Mouse (Mus musculus) limb, embryonic 11.5 days (tissue): ENCODE measurements at regions not wholly inside any gene's neighbourhood (a gene's known extent, or its start where the extent isn't known, plus 50 kb on each side); places are given as distances from the start of the nearest gene placed in this dataset.

Experiments used
- ATAC-seq: fragments of 200-750 bp; cut with Nextera tagmentation; 2 replicates; pipeline ENCODE4 v1.8.0; 2017; ENCODE audit warnings: low read depth; ENCODE audit not compliant: insufficient number of reproducible peaks, low FRiP score, low TSS enrichment
- DNase-seq: peaks from one replicate; pipeline ENCODE4 v3.0.0-alpha.2; 2015; ENCODE audit warnings: low spot score
- H3K27ac ChIP-seq: fragments of 300-500 bp; sonication (generic); replicated peaks from 2 replicates; pipeline ENCODE4 v1.5.1; 2014; ENCODE audit warnings: low read depth, mild to moderate bottlenecking, low read length
- H3K27me3 ChIP-seq: fragments of 300-500 bp; sonication (generic); 2 replicates; pipeline ENCODE4 v1.6.1; 2014; ENCODE audit warnings: mild to moderate bottlenecking, low read length, mixed read lengths; ENCODE audit not compliant: control insufficient read depth, insufficient read depth
- H3K36me3 ChIP-seq: fragments of 300-500 bp; sonication (generic); 2 replicates; pipeline ENCODE4 v1.6.1; 2014; ENCODE audit warnings: mild to moderate bottlenecking, low read length, moderate library complexity, mixed read lengths; ENCODE audit not compliant: control insufficient read depth, insufficient read depth
- H3K4me1 ChIP-seq: fragments of 300-500 bp; sonication (generic); 2 replicates; pipeline ENCODE4 v1.6.1; 2014; ENCODE audit warnings: low read length, mixed read lengths; ENCODE audit not compliant: control insufficient read depth, insufficient read depth
- H3K4me2 ChIP-seq: fragments of 300-500 bp; sonication (generic); 2 replicates; pipeline ENCODE4 v1.6.1; 2014; ENCODE audit warnings: low read depth, mild to moderate bottlenecking, moderate library complexity; ENCODE audit not compliant: severe bottlenecking
- H3K4me3 ChIP-seq: fragments of 300-500 bp; sonication (generic); 2 replicates; pipeline ENCODE4 v1.5.1; 2014; ENCODE audit warnings: low read depth, low read length
- H3K9ac ChIP-seq: fragments of 300-500 bp; sonication (generic); 2 replicates; pipeline ENCODE4 v1.6.1; 2014; ENCODE audit warnings: mild to moderate bottlenecking, low read length
- H3K9me3 ChIP-seq: fragments of 300-500 bp; sonication (generic); 2 replicates; pipeline ENCODE4 v1.6.1; 2016; ENCODE audit warnings: low read length; ENCODE audit not compliant: control insufficient read depth
- WGBS: fragments of 180-500 bp; shearing (Covaris S2); extraction: QIAGEN DNeasy Blood & Tissue Kit; methylation state at CpG from one replicate; pipeline ENCODE4 v1.1.7; 2014; 5-methylcytosine and 5-hydroxymethylcytosine counted together

- no peaks in the 10 kb centered on the region for H3K9me3 ChIP-seq
- no peak overlapping the region for H3K9ac ChIP-seq
- H3K27ac ChIP-seq = no peak overlapping the region
- no peak overlapping the region for H3K4me3 ChIP-seq
- H3K27me3 ChIP-seq = no peaks in the 10 kb centered on the region
- ATAC-seq (no peak), DNase-seq (no peak)
- no peak overlapping the region for H3K4me2 ChIP-seq
- H3K4me1 ChIP-seq = 0 out of 2 replicates have a peak, but pooled peaks cover 7% of the 10 kb centered on the region
- WGBS = 22% methylated on average over 3 of the region's 3 CpGs
- no peaks in the 10 kb centered on the region for H3K36me3 ChIP-seq
Observed at GRCm38 (mm10) chr15:56062576-56062975, 1414.8 kb downstream of the Slc22a22 start.

- Histone ChIP-seq H3K27me3 (no peaks in the 10 kb centered on the region), H3K36me3 (no peaks in the 10 kb centered on the region), H3K4me3 (no peak overlapping the region), H3K27ac (no peak overlapping the region), H3K9me3 (no peaks in the 10 kb centered on the region), H3K4me1 (no peaks in the 10 kb centered on the region), H3K9ac (no peak overlapping the region), H3K4me2 (no peak overlapping the region)
- no peak for ATAC-seq
- no peak for DNase-seq
- 74% methylated on average over 4 of the region's 4 CpGs for WGBS
Observed at GRCm38 (mm10) chr15:56061326-56061725, 1416.1 kb downstream of the Slc22a22 start.

- no peak overlapping the region for H3K27ac ChIP-seq
- ATAC-seq (no peak), DNase-seq (no peak)
- H3K4me1 ChIP-seq = no peaks in the 10 kb centered on the region
- no peaks in the 10 kb centered on the region for H3K27me3 ChIP-seq
- WGBS = 80% methylated on average over 7 of the region's 7 CpGs
- H3K36me3 ChIP-seq = no peaks in the 10 kb centered on the region
- H3K4me3 ChIP-seq = no peak overlapping the region
- no peak overlapping the region for H3K9ac ChIP-seq
- no peak overlapping the region for H3K4me2 ChIP-seq
- H3K9me3 ChIP-seq = no peaks in the 10 kb centered on the region
Observed at GRCm38 (mm10) chr15:56050716-56051115, 1426.7 kb downstream of the Slc22a22 start.

- ATAC-seq = no peak
Observed at GRCm38 (mm10) chr15:56047832-56048231, 1429.6 kb downstream of the Slc22a22 start.

GRCm38 (mm10) chr15:56046679-56047532 is 1430.5 kb downstream of the Slc22a22 start:
- Histone ChIP-seq H3K4me3 (no peak overlapping the region), H3K4me2 (0 out of 2 replicates have a peak overlapping the region, but pooled peaks have one; percentile 22), H3K27ac (no peak overlapping the region), H3K36me3 (no peaks in the 10 kb centered on the region), H3K27me3 (no peaks in the 10 kb centered on the region), H3K9me3 (no peaks in the 10 kb centered on the region), H3K4me1 (no peaks in the 10 kb centered on the region), H3K9ac (peak overlapping the region; percentile 32; the same call in 1 of the 2 replicates)
- DNase-seq (peak; percentile 86), ATAC-seq (no peak)
- WGBS = 41% methylated on average over 16 of the region's 16 CpGs

More at GRCm38 (mm10) chr15:56047832-56048231, 1429.6 kb downstream of the Slc22a22 start:
- Histone ChIP-seq H3K9me3 (no peaks in the 10 kb centered on the region), H3K4me2 (no peak overlapping the region), H3K9ac (no peak overlapping the region), H3K4me3 (no peak overlapping the region), H3K27me3 (no peaks in the 10 kb centered on the region), H3K27ac (no peak overlapping the region), H3K36me3 (no peaks in the 10 kb centered on the region), H3K4me1 (no peaks in the 10 kb centered on the region)
- DNase-seq = no peak
- 80% methylated on average over 2 of the region's 2 CpGs for WGBS

GRCm38 (mm10) chr15:56045510-56046245 is 1431.7 kb downstream of the Slc22a22 start:
- H3K9ac ChIP-seq = no peak overlapping the region
- H3K27me3 ChIP-seq = no peaks in the 10 kb centered on the region
- H3K4me2 ChIP-seq = no peak overlapping the region
- no peak for DNase-seq
- no peaks in the 10 kb centered on the region for H3K36me3 ChIP-seq
- ATAC-seq = no peak
- no peak overlapping the region for H3K4me3 ChIP-seq
- no peaks in the 10 kb centered on the region for H3K9me3 ChIP-seq
- 92% methylated on average over 10 of the region's 10 CpGs for WGBS
- no peak overlapping the region for H3K27ac ChIP-seq
- H3K4me1 ChIP-seq = no peaks in the 10 kb centered on the region

- no peak for DNase-seq
- Histone ChIP-seq H3K36me3 (no peaks in the 10 kb centered on the region), H3K4me2 (no peak overlapping the region), H3K4me3 (no peak overlapping the region), H3K27ac (no peak overlapping the region), H3K27me3 (no peaks in the 10 kb centered on the region), H3K9me3 (no peaks in the 10 kb centered on the region), H3K9ac (no peak overlapping the region), H3K4me1 (no peaks in the 10 kb centered on the region)
- no peak for ATAC-seq
- 82% methylated on average over 4 of the region's 4 CpGs for WGBS
Observed at GRCm38 (mm10) chr15:56043282-56043681, 1434.1 kb downstream of the Slc22a22 start.

- no peaks in the 10 kb centered on the region for H3K4me1 ChIP-seq
- no peak for ATAC-seq
- no peak overlapping the region for H3K27ac ChIP-seq
- no peaks in the 10 kb centered on the region for H3K36me3 ChIP-seq
- no peak overlapping the region for H3K9ac ChIP-seq
- no peak overlapping the region for H3K4me2 ChIP-seq
- H3K4me3 ChIP-seq = no peak overlapping the region
- no peaks in the 10 kb centered on the region; the same call in 1 of the 2 replicates for H3K9me3 ChIP-seq
- no peaks in the 10 kb centered on the region for H3K27me3 ChIP-seq
- no peak for DNase-seq
Observed at GRCm38 (mm10) chr15:56042449-56042848, 1435.0 kb downstream of the Slc22a22 start.
